Mouse (Mus musculus) midbrain, embryonic 13.5 days (tissue): ENCODE measurements around the gene Zdhhc13. TPM values are rescaled to one million over a fixed set of nuclear protein-coding genes. Genes with fewer than 3 reads are reported as not detected.
A peak's percentile ranks its signal among the peaks of the same experiment; 100 is the strongest.

Experiments
- ATAC-seq: fragments of 200-750 bp; cut with Nextera tagmentation; 2 replicates; pipeline ENCODE4 v1.8.0; 2017; ENCODE audit warnings: mild to moderate bottlenecking, moderate TSS enrichment, moderate library complexity
- H3K27ac ChIP-seq: fragments of 300-500 bp; sonication (generic); 2 replicates; pipeline ENCODE4 v1.5.1; 2015; ENCODE audit warnings: inconsistent platforms, mild to moderate bottlenecking, moderate library complexity
- H3K27me3 ChIP-seq: fragments of 300-500 bp; sonication (generic); 2 replicates; pipeline ENCODE4 v1.6.1; 2015; ENCODE audit warnings: mild to moderate bottlenecking, inconsistent platforms
- H3K36me3 ChIP-seq: fragments of 300-500 bp; sonication (generic); 2 replicates; pipeline ENCODE4 v1.6.1; 2015; ENCODE audit warnings: mild to moderate bottlenecking, inconsistent platforms
- H3K4me1 ChIP-seq: fragments of 300-500 bp; sonication (generic); replicated peaks from 2 replicates; pipeline ENCODE4 v1.6.1; 2015; ENCODE audit warnings: inconsistent platforms
- H3K4me2 ChIP-seq: fragments of 300-500 bp; sonication (generic); replicated peaks from 2 replicates; pipeline ENCODE4 v1.6.1; 2015; ENCODE audit warnings: moderate library complexity, mild to moderate bottlenecking, inconsistent platforms
- H3K4me3 ChIP-seq: fragments of 300-500 bp; sonication (generic); replicated peaks from 2 replicates; pipeline ENCODE4 v1.5.1; 2015; ENCODE audit warnings: mild to moderate bottlenecking, inconsistent platforms
- H3K9ac ChIP-seq: fragments of 300-500 bp; sonication (generic); replicated peaks from 2 replicates; pipeline ENCODE4 v1.6.1; 2015; ENCODE audit warnings: mild to moderate bottlenecking, inconsistent platforms
- H3K9me3 ChIP-seq: fragments of 300-500 bp; sonication (generic); 2 replicates; pipeline ENCODE4 v1.6.1; 2016; ENCODE audit warnings: mild to moderate bottlenecking, inconsistent platforms
- WGBS: fragments of 180-500 bp; shearing (Covaris S2); methylation state at CpG from one replicate; pipeline ENCODE4 v1.1.7; 2015; 5-methylcytosine and 5-hydroxymethylcytosine counted together
- polyA plus RNA-seq: library from polyadenylated mRNA; unstranded; fragments of >200 nt; fragmentation: Nextera tagmentation; extraction: Ambion mirVana; gene quantifications from 2 replicates; pipeline ENCODE4 v1.2.1, GENCODE M21; 2015

Gene Zdhhc13
- 38.5 and 39.8 TPM in 2 replicates for polyA plus RNA-seq

DNA sequence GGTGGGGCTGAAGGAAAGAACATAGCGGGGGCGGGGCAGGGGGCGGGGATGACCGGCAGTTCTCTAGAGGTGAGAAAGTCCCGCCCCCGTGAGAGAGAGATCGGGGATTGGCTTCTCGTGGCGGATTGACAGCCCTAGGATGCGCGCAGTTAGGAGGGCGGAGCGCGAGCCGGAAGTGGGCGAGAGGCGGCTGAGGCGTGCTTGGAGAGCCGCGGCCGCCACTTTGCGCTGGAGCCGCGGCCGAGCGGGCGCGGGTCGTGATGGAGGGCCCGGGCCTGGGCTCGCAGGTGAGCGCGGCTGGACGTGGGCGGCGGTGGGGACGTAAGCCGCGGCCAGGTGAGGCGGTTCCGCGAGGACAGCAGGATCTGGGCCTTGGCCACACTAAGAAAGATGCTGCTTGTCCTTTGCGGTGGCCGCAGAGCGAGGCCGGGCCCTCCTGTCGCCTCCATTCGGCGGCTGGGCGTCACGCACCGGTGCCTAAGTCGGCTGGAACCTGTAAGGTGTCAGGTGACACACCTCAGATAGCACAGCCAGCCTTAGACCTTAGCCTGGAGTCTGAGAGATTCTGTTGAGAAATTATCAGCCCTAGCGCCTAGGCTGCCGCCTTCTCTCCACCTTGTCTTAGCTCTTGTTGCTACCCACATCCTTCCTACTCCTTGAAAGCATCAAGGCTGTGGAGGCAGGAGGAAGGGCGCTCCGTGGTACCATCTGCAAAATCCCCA, at the start of gene Zdhhc13:
Gene Zdhhc13, plus strand, starts transcription at position 153 of the 722 bp plus-strand sequence.
- Histone ChIP-seq H3K4me1 (peaks cover 27% of the 10 kb centered on the region), H3K36me3 (no peaks in the 10 kb centered on the region), H3K4me3 (peak within 1 kb of the TSS; percentile 84), H3K4me2 (peak within 1 kb of the TSS; percentile 76), H3K9me3 (no peaks in the 10 kb centered on the region), H3K9ac (peak within 1 kb of the TSS; percentile 85), H3K27me3 (0 out of 2 replicates have a peak, but pooled peaks cover 2% of the 10 kb centered on the region), H3K27ac (peak within 1 kb of the TSS; percentile 75)
- WGBS: under 1% methylated on average over 57 of the region's 57 CpGs
- peak; percentile 100 for ATAC-seq

DNA sequence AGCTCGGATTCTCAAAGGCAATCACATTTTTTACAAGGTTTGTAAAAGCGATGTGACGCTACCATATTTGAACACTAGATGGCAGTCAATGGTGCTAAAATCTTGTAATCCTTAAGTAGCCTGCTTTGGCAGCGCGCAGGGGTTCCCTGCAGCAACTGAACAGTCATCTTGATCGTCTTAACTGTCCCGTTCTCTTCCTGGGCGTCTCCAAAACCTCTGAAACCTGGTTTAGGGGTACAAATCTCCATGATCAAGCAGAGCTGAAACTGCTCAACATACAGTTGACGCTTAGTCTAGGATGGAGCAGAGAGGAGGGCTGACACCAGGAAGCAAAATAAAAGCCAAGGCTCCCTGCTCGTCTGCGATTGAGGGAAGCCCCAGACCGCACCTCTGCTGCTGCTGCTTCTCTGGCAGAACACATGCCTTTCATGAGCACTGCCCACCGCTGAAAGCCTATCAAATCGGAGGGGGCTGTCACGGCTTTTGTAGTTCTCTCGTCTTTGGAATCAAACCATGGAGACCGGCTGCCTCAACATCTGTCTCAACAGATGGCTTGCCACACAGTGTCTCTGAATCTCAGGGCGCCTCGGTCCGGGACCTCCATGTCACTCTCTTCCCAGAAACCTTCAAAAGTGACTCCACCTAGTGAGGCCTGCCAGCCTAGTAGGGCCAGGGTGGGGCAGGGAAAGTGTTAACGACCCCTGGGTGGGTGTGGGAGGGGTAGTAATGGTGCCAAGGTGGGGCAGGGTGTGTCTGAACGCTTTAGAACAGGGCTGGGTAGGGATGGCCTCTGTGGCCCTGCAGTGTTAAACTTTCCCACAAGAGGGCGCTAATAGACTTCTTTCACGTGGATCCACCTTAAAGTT, 39.3 kb upstream of the Zdhhc13 start:
- H3K27ac ChIP-seq: peak overlapping the region; percentile 76
- H3K36me3 ChIP-seq: no peaks in the 10 kb centered on the region
- H3K27me3 ChIP-seq: peaks cover 3% of the 10 kb centered on the region
- under 1% methylated on average over 24 of the region's 24 CpGs for WGBS
- peak overlapping the region; percentile 44 for H3K4me3 ChIP-seq
- peak; percentile 91 for ATAC-seq
- peak overlapping the region; percentile 62 for H3K9ac ChIP-seq
- H3K9me3 ChIP-seq: no peaks in the 10 kb centered on the region
- H3K4me2 ChIP-seq: peak overlapping the region; percentile 82
- H3K4me1 ChIP-seq: peaks cover 6% of the 10 kb centered on the region

DNA sequence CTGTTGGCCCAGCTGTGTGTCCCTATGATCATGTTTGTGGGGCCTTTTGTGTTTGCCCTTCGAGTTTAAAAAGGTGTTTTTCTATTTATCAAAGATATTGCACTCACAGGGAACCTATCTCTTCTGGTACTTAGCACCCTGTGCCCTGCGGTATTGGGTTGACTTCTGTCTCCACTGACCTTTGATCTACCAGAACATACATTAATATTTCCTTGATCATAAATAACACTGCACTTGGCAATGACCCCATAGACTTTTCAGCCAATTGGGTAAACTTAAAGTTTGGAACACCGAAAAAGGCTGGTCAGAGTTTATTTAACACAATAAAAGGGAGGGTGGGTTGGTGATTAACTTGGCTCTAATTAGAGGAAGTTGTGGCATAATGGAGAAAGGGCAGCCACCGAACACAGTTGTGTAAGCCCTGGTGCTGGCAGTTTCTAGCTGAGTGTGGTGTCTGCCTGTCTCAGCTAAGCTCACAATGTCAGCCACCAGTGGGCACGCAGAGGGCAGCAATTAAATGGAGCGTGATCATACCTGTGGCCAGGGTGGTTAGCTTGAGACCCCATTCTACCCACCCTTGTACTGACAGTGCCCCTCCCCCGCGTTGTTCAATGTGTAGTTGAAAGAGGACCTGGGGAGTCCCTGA, 38.5 kb upstream of the Zdhhc13 start:
- Histone ChIP-seq H3K4me2 (peak overlapping the region; percentile 82; the same call in 1 of the 2 replicates), H3K36me3 (no peaks in the 10 kb centered on the region), H3K9me3 (no peaks in the 10 kb centered on the region), H3K4me3 (no peak overlapping the region), H3K4me1 (peaks cover 6% of the 10 kb centered on the region), H3K27ac (no peak overlapping the region), H3K9ac (no peak overlapping the region), H3K27me3 (peaks cover 3% of the 10 kb centered on the region)
- WGBS: 70% methylated on average over 8 of the region's 8 CpGs
- no peak; the same call in 1 of the 2 replicates for ATAC-seq

DNA sequence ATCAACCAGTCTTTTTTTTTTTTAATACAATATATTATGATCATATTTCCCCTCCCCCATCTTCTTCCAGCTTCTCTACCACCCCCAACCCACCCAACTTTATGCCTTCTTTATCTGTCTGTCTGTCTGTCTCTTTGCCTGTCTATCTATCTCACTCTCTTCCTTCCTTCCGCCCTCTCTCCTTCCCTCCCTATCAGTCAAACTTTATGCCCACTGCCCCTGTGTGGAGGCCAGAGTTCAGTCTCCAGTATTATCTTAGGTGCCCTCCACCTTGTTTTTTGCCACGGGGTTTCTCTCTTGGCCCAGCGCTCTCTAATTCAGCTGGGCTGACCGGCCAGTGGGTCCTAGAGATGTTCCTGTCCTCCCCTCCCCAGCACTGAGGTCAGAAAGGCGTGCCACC, 37.6 kb upstream of the Zdhhc13 start:
- H3K4me2 ChIP-seq: no peak overlapping the region
- WGBS: 82% methylated on average over 5 of the region's 5 CpGs

DNA sequence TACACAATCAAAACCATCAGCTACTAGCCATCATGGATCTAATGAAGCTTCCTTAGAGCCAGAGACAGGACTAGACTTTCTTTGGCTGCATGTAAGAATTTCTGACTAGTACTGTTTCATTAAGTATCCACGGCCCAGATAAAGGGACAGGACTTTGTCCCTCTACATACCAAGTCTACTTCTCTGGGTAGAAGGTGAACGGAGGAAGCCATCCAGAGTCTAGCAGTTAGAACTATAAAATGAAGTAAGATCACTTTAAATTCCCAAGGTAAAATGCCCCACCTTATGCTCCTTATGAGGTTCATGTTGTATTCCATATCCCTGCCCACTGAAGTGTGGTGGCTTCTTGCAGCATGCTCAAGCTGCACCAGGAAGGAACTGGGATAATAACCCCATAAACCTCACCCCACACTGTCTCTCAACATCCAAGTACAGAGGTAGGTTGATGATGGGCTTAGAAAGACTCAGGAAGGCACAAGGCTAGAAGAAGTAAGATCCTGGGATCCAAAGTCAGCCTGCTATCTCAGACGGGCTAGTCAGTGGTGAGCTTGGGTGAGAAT, 34.3 kb upstream of the Zdhhc13 start:
- peaks cover 4% of the 10 kb centered on the region for H3K4me1 ChIP-seq
- H3K36me3 ChIP-seq: no peaks in the 10 kb centered on the region
- no peaks in the 10 kb centered on the region; the same call in 1 of the 2 replicates for H3K27me3 ChIP-seq
- H3K9me3 ChIP-seq: no peaks in the 10 kb centered on the region
- H3K4me2 ChIP-seq: no peak overlapping the region
- no peak for ATAC-seq
- H3K4me3 ChIP-seq: no peak overlapping the region
- H3K27ac ChIP-seq: no peak overlapping the region
- 82% methylated on average over 3 of the region's 3 CpGs for WGBS
- no peak overlapping the region for H3K9ac ChIP-seq

More for the DNA sequence above, 37.6 kb upstream of the Zdhhc13 start:
- no peaks in the 10 kb centered on the region for H3K9me3 ChIP-seq
- H3K9ac ChIP-seq: no peak overlapping the region
- H3K36me3 ChIP-seq: no peaks in the 10 kb centered on the region
- peaks cover 3% of the 10 kb centered on the region for H3K27me3 ChIP-seq
- no peak overlapping the region for H3K4me3 ChIP-seq
- ATAC-seq: no peak
- H3K27ac ChIP-seq: no peak overlapping the region
- H3K4me1 ChIP-seq: peaks cover 6% of the 10 kb centered on the region

DNA sequence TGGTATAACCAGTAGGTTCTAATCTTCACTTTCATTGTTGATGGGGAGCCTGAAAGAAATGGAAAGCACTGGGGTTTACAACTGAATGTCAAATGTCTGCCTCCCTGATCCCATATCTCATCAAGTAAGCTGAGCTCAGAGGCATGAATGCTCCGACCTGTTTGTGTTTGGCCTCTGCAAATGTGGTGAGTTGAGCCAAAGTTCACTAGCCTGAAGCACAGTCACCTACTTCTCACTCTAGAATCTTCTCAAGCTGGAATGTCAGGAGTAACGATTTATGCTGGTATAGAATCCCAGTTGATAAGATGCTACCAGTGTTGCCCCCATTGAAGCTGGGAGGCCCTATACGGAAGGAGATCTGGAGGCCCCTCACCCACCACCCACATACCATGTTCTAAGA, 33.0 kb upstream of the Zdhhc13 start:
- WGBS: 87% methylated on average over 3 of the region's 3 CpGs
- Histone ChIP-seq H3K27ac (no peak overlapping the region), H3K4me3 (no peak overlapping the region), H3K36me3 (no peaks in the 10 kb centered on the region), H3K9ac (no peak overlapping the region), H3K9me3 (no peaks in the 10 kb centered on the region), H3K4me2 (no peak overlapping the region), H3K27me3 (no peaks in the 10 kb centered on the region; the same call in 1 of the 2 replicates), H3K4me1 (no peaks in the 10 kb centered on the region)
- ATAC-seq: no peak

DNA sequence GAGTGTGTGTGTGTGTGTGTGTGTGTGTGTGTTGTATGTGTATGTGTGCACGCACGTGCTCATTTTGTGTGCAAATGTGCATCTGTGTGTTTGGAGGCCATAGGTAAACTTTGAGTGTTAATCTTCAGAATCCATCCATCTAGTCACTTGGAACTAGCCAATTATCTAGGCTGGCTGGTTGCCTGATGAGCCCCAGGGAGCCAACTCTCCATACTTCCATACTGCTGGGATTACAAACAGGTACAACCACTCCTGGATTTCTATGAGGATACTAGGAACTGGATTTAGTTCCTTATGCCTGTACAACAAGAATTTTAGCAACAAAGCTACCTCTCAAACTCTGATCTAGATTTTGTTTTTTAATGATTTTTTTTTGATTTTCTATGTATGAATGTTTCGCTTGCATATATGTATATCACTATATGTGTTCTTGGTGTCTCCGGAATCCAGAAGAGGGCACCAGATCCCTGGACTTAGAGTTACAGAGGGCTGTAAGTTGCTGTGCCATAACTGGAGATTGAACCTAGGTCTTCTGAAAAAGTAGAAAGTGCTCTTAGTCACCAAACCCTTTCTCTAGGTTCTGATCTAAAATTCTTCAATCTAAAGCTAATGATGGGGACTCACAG, 32.4 kb upstream of the Zdhhc13 start:
- no peaks in the 10 kb centered on the region for H3K9me3 ChIP-seq
- H3K27ac ChIP-seq: no peak overlapping the region
- H3K4me3 ChIP-seq: no peak overlapping the region
- H3K27me3 ChIP-seq: no peaks in the 10 kb centered on the region; the same call in 1 of the 2 replicates
- no peaks in the 10 kb centered on the region for H3K4me1 ChIP-seq
- 91% methylated on average over 4 of the region's 4 CpGs for WGBS
- no peak for ATAC-seq
- H3K9ac ChIP-seq: no peak overlapping the region
- no peak overlapping the region for H3K4me2 ChIP-seq
- no peaks in the 10 kb centered on the region for H3K36me3 ChIP-seq

DNA sequence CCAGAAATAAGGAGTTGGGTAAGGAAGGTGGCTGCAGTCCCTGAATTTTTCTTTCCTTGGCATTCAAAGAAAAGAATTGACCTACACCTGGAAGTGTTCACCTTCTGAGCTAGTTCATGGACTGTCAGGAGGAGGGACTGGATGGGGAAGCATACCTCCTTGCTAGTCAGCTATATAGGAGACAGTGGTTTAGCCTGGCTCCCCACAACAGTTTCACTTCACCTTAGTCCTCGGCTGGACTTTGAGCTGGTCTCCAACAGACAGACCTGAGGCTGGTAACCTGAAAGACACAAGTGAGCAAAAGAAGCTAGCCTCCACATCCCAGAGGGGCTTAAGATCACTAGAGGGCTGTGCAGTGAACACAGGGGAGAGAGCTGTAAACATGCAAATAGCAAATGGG, 30.7 kb upstream of the Zdhhc13 start:
- Histone ChIP-seq H3K27me3 (no peaks in the 10 kb centered on the region; the same call in none of the 2 replicates), H3K9ac (no peak overlapping the region), H3K36me3 (no peaks in the 10 kb centered on the region), H3K4me3 (no peak overlapping the region), H3K27ac (no peak overlapping the region), H3K4me1 (no peaks in the 10 kb centered on the region), H3K4me2 (no peak overlapping the region), H3K9me3 (no peaks in the 10 kb centered on the region)
- whole genome bisulfite sequencing: 84% methylated on average over 1 of the region's 1 CpGs
- no peak for ATAC-seq

DNA sequence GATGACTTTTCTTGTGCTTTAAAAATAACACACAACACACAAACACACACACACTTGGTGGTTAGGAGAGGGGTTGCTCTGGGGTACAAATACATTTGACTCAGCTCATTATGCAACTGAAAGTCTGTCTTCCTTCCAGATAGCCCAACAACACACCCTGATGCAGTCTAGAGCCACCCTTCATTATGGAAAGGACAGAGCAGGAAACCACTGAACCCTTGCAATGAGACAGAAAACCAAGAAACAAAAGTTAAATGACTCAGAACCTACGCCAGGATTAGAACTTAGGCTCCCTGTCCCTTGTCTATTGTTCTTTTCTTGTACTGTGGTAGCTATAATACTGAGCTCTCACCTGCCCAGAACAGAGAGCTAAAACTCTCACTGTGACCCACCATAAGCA, 28.0 kb upstream of the Zdhhc13 start:
- H3K9ac ChIP-seq: no peak overlapping the region
- WGBS: 61% methylated on average over 1 of the region's 1 CpGs
- no peaks in the 10 kb centered on the region for H3K9me3 ChIP-seq
- no peak overlapping the region for H3K4me2 ChIP-seq
- no peak for ATAC-seq
- no peaks in the 10 kb centered on the region for H3K4me1 ChIP-seq
- no peaks in the 10 kb centered on the region for H3K36me3 ChIP-seq
- no peak overlapping the region for H3K4me3 ChIP-seq
- H3K27me3 ChIP-seq: no peaks in the 10 kb centered on the region; the same call in 1 of the 2 replicates
- H3K27ac ChIP-seq: no peak overlapping the region

DNA sequence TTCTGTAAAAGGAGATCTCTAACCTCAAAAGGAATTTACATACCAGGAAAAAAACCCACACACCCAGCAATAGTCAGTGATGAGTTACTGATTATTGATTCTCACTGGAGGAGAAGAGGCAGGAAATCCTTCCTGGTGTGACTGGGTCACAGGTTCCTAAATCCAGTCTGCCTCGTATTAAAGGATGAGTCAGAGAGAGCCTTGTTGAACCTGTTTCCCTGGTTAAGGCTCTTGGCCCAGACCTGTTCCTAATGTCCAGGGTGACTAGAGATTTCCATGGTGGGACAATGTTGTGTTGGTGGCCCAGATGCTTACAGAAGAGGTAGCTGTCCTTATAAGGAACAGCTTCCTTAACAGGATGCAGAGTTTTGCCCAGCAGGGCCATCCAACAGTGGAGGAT, 26.5 kb upstream of the Zdhhc13 start:
- H3K27me3 ChIP-seq: no peaks in the 10 kb centered on the region; the same call in 1 of the 2 replicates
- H3K4me1 ChIP-seq: no peaks in the 10 kb centered on the region
- ATAC-seq: no peak
- H3K27ac ChIP-seq: no peak overlapping the region
- WGBS: 73% methylated on average over 1 of the region's 1 CpGs
- H3K9me3 ChIP-seq: no peaks in the 10 kb centered on the region
- no peaks in the 10 kb centered on the region for H3K36me3 ChIP-seq
- H3K4me2 ChIP-seq: no peak overlapping the region
- no peak overlapping the region for H3K4me3 ChIP-seq
- no peak overlapping the region for H3K9ac ChIP-seq

DNA sequence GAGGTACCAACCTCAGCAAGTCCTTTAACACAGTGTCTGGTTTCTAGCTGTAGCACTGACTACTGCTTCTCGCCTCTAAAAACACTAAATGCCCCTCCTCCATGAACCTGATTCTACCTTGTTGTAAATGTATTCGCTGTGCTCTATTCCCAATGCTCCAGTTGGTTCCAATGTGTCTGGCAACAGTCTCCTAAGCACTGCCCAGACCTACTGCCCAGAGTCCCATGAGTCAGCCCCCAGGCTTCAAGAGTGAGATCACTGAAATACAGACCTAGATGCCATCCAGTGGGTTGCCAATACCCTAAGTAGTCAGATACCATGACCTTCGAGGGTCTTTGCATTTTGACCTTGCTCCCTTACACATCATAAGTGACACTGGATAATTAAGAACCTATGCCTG, 26.1 kb upstream of the Zdhhc13 start:
- Histone ChIP-seq H3K9me3 (no peaks in the 10 kb centered on the region), H3K4me3 (no peak overlapping the region), H3K27me3 (no peaks in the 10 kb centered on the region; the same call in 1 of the 2 replicates), H3K27ac (no peak overlapping the region), H3K4me2 (no peak overlapping the region), H3K36me3 (no peaks in the 10 kb centered on the region), H3K4me1 (no peaks in the 10 kb centered on the region), H3K9ac (no peak overlapping the region)
- 78% methylated on average over 3 of the region's 3 CpGs for WGBS
- ATAC-seq: no peak
